Mouse (Mus musculus) left cerebral cortex, postnatal 14 days (tissue): ENCODE results near the gene 1700019A02Rik. TPM values are rescaled to one million over a fixed set of nuclear protein-coding genes. Genes with fewer than 3 reads are reported as not detected.

Experiments
- DNase-seq, 2 experiments: peaks; one replicate each; pipeline ENCODE4 v3.0.0; 2021 to 2022; ENCODE audit warnings: low spot score in 2 of 2, mixed read lengths in 1 of 2
- intact Hi-C: fragments of 180-260 bp; cut with DNase I; formaldehyde crosslinking; loops from one replicate; pipeline ENCODE4 v1.15.1; 2025
- long read RNA-seq, 2 experiments: library from polyadenylated mRNA; stranded (forward); transcript quantifications; one replicate each; pipeline ENCODE4 v2.0.0; 2021
- total RNA-seq, 2 experiments: library from RNA; stranded (reverse); gene quantifications; 2 replicates each; pipeline ENCODE4 v1.2.3; 2021

Gene 1700019A02Rik
- not detected for total RNA-seq
- long read RNA-seq, experiment 1: 0 reads
- long read RNA-seq, experiment 2: 0 reads

DNA sequence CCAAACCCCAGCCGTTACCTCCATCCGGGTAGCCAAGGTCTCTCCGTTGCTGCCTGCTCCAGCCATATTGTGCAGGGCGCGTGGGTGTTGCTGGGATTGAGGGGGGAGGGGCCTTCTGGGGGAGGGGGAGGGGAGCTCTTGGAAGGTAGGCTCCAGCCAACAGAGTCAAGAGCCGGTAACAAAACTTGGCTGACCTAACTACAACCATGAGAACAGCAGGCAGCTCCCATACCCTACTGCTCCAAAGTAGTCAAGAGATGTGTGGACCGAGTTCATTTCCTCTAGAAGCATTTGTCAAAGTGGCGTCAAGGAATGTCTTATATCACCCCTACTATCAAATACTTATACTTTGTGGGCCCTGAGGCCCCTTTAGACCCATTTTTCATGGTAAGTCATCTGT, at the start of gene 1700019A02Rik:
TSS of gene 1700019A02Rik (minus strand) at position 101 of the 400 bp plus-strand sequence.
- no peak for DNase-seq
- intact Hi-C loops: no loop called here

DNA sequence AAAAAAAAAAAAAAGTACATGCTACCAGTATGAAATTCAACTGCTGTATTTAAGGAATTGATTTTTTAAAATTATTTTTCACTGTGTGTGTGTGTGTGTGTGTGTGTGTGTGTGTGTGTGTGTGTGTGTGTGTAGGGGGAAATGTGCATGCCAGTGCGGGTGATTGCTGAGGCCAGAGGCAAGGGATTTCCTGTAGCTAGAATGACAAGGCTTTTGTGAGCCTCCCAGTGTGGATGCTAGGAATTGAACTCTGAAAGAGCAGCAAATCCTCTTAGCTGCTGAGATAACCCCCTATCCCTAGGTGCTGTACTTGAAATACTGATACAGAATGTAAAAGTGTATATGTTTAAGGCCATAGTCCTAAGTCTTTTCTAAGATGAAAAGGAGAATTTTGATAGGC, 38.6 kb upstream of the 1700019A02Rik start:
- intact Hi-C loops: no loop called here
- DNase-seq: no peak

DNA sequence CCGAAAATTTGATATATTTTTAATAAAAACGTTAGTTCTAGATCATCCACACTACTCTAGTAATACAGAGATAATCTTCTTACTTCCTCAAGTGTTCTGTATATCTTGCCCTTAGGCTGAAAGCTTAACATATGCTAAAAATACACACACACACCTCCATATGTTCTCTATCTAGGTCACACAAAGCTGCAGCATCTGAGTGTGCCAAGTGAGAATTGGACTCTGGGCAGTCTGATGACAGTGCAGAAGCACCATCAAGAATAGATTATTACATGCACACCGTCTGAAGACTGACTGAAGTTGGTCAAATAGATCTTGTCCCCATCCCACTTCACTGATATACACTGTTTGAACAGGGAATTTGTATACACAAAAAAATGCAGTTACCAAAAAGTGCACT, 38.2 kb upstream of the 1700019A02Rik start:
- DNase-seq: peak in 1 of 2 experiments; percentile 3
- intact Hi-C loops: no loop called here

DNA sequence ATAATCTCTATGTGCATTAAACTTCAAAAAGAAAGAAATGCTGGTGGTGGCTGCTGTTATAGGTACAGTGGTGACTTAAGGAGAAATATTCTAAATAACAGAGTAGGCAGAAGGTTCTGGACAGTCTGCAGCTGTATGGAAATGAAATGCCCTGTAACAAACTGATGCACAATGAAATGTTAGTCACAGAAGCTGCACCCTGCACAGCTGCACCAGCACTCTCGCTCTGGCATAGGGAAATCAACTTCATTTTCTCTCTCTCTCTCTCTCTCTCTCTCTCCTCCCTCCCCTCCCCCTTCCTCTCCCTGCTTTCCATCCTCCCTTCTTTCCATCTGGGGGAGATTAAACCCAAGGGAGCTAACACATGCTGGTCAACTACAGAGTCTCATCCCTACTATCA, 37.3 kb upstream of the 1700019A02Rik start:
- intact Hi-C loops: no loop called here

DNA sequence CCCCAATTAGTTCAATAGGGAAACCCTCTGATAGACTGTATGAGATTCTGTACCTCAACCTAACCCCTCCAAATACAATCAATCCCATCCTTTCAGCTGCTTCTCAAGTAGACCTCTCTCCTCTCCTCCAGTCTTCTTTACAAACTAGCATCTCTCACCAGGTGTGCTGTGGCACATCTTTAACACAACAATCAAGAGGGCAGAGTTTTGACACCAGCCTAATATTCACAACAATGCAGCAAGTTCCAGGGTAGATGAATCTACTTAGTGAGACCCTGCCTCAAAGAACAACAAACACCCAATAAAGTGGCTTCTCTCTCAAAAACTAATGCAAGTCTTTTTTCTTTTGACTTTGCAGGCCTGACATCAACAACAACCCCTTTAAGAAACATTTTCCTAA, 22.7 kb upstream of the 1700019A02Rik start:
- no peak for DNase-seq
- intact Hi-C loops: no loop called here

More for the DNA sequence above, 37.3 kb upstream of the 1700019A02Rik start:
- no peak for DNase-seq

DNA sequence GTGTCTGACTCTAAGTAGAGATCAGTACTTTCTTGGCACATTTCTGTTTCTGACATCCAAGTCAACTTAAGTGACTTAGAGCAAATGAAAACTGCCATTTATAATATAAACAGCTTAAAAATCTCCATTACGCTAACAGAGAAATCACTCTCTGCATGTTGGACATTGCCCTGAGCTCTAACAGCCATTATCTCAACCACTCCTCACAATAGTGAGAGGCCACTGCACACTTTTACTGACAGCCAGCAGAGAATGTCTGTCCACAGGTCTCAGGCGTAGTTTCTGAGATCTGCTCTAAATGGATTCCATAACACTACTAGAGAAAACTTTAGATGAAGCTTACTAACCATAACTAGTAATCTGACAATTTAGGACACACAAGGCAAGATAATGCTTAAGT, 16.5 kb upstream of the 1700019A02Rik start:
- intact Hi-C loops: no loop called here
- DNase-seq: no peak

DNA sequence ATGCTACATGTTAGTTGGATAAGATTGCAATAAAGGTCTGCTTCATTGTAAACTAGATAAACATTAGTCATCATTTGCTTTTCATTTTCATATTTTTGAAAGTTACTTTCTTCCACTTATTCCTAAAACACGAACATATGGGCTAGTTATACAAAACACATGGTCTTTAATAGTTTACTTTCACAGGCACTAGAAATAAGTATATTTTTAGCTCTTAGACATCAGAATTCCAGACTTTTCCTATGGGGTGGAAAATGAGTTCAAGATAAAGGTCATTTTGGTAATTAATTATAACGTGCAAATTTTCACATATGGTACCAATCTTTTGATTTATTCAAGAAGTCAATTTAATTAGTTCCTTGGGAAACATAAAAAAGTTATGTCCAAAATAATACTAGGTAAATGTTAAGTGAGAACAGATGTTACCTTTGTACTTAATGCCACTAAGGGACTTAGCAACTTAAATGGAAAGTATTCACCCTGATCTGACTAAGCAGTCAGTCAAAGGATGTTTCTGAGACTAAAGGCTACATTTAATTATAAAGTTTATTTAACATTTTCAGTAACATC, 14.3 kb upstream of the 1700019A02Rik start:
- no peak for DNase-seq
- intact Hi-C loops: no loop called here

DNA sequence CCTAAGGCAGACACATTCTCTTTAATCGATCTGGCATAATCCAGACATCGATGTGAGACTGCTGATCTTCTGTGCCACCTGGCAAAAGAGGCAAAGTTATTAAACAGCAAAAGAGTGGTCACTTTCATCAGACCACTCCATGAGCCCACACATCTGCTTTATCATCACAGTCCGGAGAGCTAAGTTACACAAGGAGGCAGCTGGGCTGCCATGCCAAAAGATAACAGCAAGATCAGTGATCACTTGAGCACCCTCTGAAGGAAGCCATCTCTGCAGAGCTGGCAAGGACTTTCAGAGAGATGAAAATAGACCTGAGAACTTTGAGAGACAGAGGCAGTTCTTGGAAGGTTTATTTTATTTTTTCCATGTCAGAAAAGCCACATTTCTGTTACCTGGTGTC, 7.1 kb upstream of the 1700019A02Rik start:
- no peak for DNase-seq
- intact Hi-C loops: no loop called here

DNA sequence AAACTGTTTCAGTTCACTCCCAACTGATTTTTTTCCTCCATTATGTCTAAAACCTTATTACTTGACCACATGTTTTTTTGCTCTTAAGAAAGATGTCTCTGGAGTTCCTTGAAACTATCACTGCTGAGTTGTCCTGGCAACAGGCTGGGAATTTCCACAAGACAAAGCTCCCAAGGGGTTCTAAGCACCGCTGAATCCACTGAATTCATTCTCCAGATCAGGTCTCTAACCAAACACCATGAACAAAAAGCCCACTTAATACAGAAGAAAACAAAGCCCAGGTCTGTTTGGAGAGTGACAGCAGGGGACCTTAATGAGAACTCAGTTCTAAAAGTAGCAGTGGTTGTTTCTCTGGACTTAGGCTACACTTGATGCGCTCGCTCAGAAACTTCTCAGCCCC, 3.8 kb upstream of the 1700019A02Rik start:
- intact Hi-C loops: no loop called here
- no peak for DNase-seq

DNA sequence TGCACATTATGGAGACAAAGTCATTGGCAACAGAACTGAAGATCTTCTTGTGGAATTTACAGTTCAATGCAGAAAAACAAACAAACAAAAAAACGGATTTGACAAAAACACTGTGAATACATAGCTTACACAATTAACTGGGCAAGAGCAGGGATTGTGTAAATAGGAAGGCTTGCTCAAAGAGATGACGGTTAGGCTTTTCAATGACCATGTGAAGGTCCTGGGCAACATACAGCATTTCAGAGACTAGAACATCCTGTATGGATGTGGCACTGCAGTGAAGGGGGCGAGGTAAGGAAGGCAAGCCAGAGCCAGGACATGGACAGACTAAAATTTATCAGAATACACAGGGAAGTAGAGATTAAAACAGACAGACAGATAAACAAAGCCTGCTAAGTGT, 2.2 kb upstream of the 1700019A02Rik start:
- no peak for DNase-seq
- intact Hi-C loops: no loop called here

DNA sequence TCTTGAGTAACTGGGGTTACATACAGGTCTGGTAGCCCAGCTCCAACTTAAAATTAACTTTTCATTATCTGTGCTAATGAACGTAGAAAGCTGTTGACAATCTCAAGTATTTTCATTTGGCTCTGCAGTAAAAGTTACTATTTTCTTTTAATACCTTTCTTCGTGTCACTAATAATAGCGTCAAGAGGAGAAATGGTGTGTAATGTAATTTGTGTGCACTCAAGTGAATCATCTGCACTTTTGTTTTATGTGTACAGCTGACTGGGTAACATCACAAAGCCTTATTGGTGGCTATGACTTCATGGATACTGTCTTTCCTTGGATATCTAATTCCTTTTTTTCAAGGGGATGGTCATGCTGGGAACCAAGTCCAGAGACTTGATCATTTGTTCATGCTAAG, 1.1 kb downstream of the 1700019A02Rik start:
- intact Hi-C loops: no loop called here
- DNase-seq: no peak

DNA sequence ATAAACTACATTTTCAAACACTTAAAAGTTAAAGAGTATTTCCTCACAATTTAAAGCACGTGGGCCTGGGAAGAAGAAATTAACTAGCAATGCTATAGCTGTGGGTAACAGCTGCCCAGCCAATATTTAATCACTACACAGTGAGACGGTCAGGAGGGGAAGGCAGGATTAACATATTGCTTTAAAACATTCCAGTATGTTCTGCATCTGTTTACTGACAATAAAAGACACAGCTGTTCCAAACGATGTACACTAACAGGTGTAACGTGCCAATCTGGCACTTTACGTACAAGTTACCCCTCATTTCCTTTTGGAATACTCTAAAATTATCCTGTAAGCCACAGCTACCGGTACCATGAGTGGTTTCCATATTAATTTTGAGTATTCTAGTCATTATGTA, 29.7 kb downstream of the 1700019A02Rik start:
- DNase-seq: no peak
- intact Hi-C loops: no loop called here

DNA sequence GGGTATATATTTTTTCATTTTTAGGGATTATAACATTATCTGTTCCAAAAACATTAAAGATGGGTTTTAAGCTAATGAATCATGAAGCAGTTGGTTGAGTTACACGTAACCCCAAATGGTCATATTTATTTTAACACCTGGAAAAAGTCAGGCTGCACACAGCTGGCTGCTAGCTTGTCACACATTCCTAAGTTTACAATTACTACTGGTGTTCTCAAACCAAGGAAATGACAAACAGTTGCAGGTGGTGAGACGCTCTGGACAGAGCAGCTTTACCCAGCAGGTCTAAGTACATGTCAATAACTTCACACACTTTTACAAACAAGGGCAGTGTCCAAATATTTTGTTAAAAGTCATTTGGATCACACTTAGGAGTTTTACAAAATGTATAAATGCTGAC, 64.4 kb downstream of the 1700019A02Rik start:
- intact Hi-C loops: no loop called here
- no peak for DNase-seq

DNA sequence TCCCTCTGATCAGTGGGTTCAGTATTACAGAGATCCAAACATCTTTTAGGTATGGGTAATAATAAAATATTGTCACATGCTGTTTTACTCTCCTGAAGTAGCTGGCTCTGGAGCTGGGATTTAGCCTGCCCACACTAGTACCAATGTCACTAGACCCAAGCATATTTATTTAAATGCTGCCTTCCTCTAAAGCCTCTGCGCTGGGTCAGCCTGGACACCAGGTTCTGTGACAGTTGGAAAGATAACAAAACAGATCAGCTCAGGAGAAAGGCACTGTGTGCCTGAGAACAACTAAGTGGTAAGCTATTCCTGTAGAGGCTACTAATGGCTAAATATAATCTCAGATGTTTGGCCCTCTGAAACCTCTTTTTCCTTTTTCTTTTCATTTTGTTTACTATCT, 76.9 kb downstream of the 1700019A02Rik start:
- intact Hi-C loops: no loop called here
- DNase-seq: no peak

Other genes with a start within 250 kb of the 1700019A02Rik start
- 10 to 100 TPM; 15.6 to 19.1 TPM for gene 1700019D03Rik, start 167.5 kb downstream of the 1700019A02Rik start, total RNA-seq
- gene Mstn, start 126.0 kb downstream of the 1700019A02Rik start, total RNA-seq: 1 to 10 TPM; 1.1 TPM
- gene Pms1, start 109.4 kb upstream of the 1700019A02Rik start, total RNA-seq: 10 to 100 TPM; 11.2 to 13.9 TPM
- 1 to 10 TPM; 5.6 to 7.1 TPM for gene Ormdl1, start 109.5 kb upstream of the 1700019A02Rik start, total RNA-seq
- 1 to 10 TPM in 1 of 2 experiments, not detected in 1; 1.1 TPM for gene Gm28778, start 109.5 kb upstream of the 1700019A02Rik start, total RNA-seq
- 10 to 100 TPM; 17.6 to 18.3 TPM for gene Osgepl1, start 126.0 kb upstream of the 1700019A02Rik start, total RNA-seq
- gene Asdurf, start 165.0 kb upstream of the 1700019A02Rik start, total RNA-seq: not detected
- under 1 TPM in 1 of 2 experiments, not detected in 1; 0.40 TPM for gene Gm28551, start 165.0 kb upstream of the 1700019A02Rik start, total RNA-seq
- 10 to 100 TPM; 28.0 to 29.5 TPM for gene Asnsd1, start 165.1 kb upstream of the 1700019A02Rik start, total RNA-seq